Mouse (Mus musculus): ENCODE measurements around the gene Uba1. TPM values are rescaled to one million over a fixed set of nuclear protein-coding genes. Genes with fewer than 3 reads are reported as not detected.
"Not testable (repeated sequence)": the region's sequence is repeated elsewhere in the genome, so short reads cannot be mapped to it uniquely, and the experiment has no call there.

The Uba1 gene
- polyA plus RNA-seq, 1 experiment from 2014 or later: 169 TPM

- H3K9ac ChIP-seq (replicated peaks; ENCODE audit: low read depth, low read length): no peak overlapping the region
- H3K9me3 ChIP-seq (ENCODE audit: control insufficient read depth, low read depth, low read length): no peaks in the 10 kb centered on the region
- no peak overlapping the region for H3K27ac ChIP-seq (ENCODE audit: low read length)
- H3K27me3 ChIP-seq (ENCODE audit: control insufficient read depth, insufficient read depth, low read length): no peaks in the 10 kb centered on the region
- H3K4me2 ChIP-seq (replicated peaks; ENCODE audit: low read depth, low read length): no peak overlapping the region
- 83% methylated on average over 1 of the region's 1 CpGs for WGBS
- H3K4me3 ChIP-seq (ENCODE audit: low read depth, low read length): no peak overlapping the region
- H3K4me1 ChIP-seq (ENCODE audit: control insufficient read depth, insufficient read depth, low read length): no peaks in the 10 kb centered on the region; the same call in 1 of the 2 replicates
- peaks cover 12% of the 10 kb centered on the region; the same call in 1 of the 2 replicates for H3K36me3 ChIP-seq (ENCODE audit: control insufficient read depth, insufficient read depth, low read length)
- no peak for ATAC-seq (ENCODE audit: insufficient number of reproducible peaks, insufficient read depth, low FRiP score, low read depth)
Observed at GRCm38 (mm10) chrX:20692616-20693015, 34.5 kb downstream of the Uba1 start.

- peaks cover 12% of the 10 kb centered on the region; the same call in 1 of the 2 replicates for H3K36me3 ChIP-seq (ENCODE audit: control insufficient read depth, insufficient read depth, low read length)
- H3K27me3 ChIP-seq (ENCODE audit: control insufficient read depth, insufficient read depth, low read length): no peaks in the 10 kb centered on the region
- no peak overlapping the region for H3K4me2 ChIP-seq (replicated peaks; ENCODE audit: low read depth, low read length)
- H3K27ac ChIP-seq (ENCODE audit: low read length): no peak overlapping the region
- 84% methylated on average over 4 of the region's 4 CpGs for WGBS
- no peak for ATAC-seq (ENCODE audit: insufficient number of reproducible peaks, insufficient read depth, low FRiP score, low read depth)
- H3K4me3 ChIP-seq (ENCODE audit: low read depth, low read length): no peak overlapping the region
- no peaks in the 10 kb centered on the region for H3K4me1 ChIP-seq (ENCODE audit: control insufficient read depth, insufficient read depth, low read length)
- no peaks in the 10 kb centered on the region for H3K9me3 ChIP-seq (ENCODE audit: control insufficient read depth, low read depth, low read length)
- H3K9ac ChIP-seq (replicated peaks; ENCODE audit: low read depth, low read length): no peak overlapping the region
Observed at GRCm38 (mm10) chrX:20695842-20696241, 37.7 kb downstream of the Uba1 start.

GRCm38 (mm10) chrX:20703741-20704290, 45.7 kb downstream of the Uba1 start, which contains the start of gene Usp11:
Gene Usp11, plus strand, starts transcription at chrX:20703906.
- Histone ChIP-seq H3K27me3 (ENCODE audit: control insufficient read depth, insufficient read depth, low read length) (no peaks in the 10 kb centered on the region), H3K9ac (replicated peaks; ENCODE audit: low read depth, low read length) (peak within 1 kb of the TSS; percentile 42; the same call in 1 of the 2 replicates), H3K36me3 (ENCODE audit: control insufficient read depth, insufficient read depth, low read length) (no peaks in the 10 kb centered on the region), H3K9me3 (ENCODE audit: control insufficient read depth, low read depth, low read length) (no peaks in the 10 kb centered on the region), H3K27ac (ENCODE audit: low read length) (peak within 1 kb of the TSS; percentile 93), H3K4me3 (ENCODE audit: low read depth, low read length) (peak within 1 kb of the TSS; percentile 51), H3K4me1 (ENCODE audit: control insufficient read depth, insufficient read depth, low read length) (no peaks in the 10 kb centered on the region), H3K4me2 (replicated peaks; ENCODE audit: low read depth, low read length) (peak within 1 kb of the TSS; percentile 32)
- ATAC-seq (ENCODE audit: insufficient number of reproducible peaks, insufficient read depth, low FRiP score, low read depth): peak; percentile 60; the same call in 1 of the 2 replicates
- 11% methylated on average over 32 of the region's 32 CpGs for WGBS

- Histone ChIP-seq H3K9me3 (ENCODE audit: control insufficient read depth, low read depth, low read length) (no peaks in the 10 kb centered on the region), H3K27ac (ENCODE audit: low read length) (peak overlapping the region; percentile 93), H3K4me2 (replicated peaks; ENCODE audit: low read depth, low read length) (peak overlapping the region; percentile 32), H3K27me3 (ENCODE audit: control insufficient read depth, insufficient read depth, low read length) (no peaks in the 10 kb centered on the region), H3K4me3 (ENCODE audit: low read depth, low read length) (peak overlapping the region; percentile 51), H3K36me3 (ENCODE audit: control insufficient read depth, insufficient read depth, low read length) (no peaks in the 10 kb centered on the region), H3K4me1 (ENCODE audit: control insufficient read depth, insufficient read depth, low read length) (no peaks in the 10 kb centered on the region), H3K9ac (replicated peaks; ENCODE audit: low read depth, low read length) (peak overlapping the region; percentile 42; the same call in 1 of the 2 replicates)
- WGBS: 14% methylated on average over 32 of the region's 32 CpGs
- peak; percentile 98 for ATAC-seq (ENCODE audit: insufficient number of reproducible peaks, insufficient read depth, low FRiP score, low read depth)
Observed at GRCm38 (mm10) chrX:20704295-20705082, 46.4 kb downstream of the Uba1 start.

- 29% methylated on average over 3 of the region's 3 CpGs for WGBS
- Histone ChIP-seq H3K4me1 (ENCODE audit: control insufficient read depth, insufficient read depth, low read length) (no peaks in the 10 kb centered on the region), H3K27ac (ENCODE audit: low read length) (no peak overlapping the region; the same call in 1 of the 2 replicates), H3K27me3 (ENCODE audit: control insufficient read depth, insufficient read depth, low read length) (no peaks in the 10 kb centered on the region), H3K9ac (replicated peaks; ENCODE audit: low read depth, low read length) (no peak overlapping the region), H3K9me3 (ENCODE audit: control insufficient read depth, low read depth, low read length) (no peaks in the 10 kb centered on the region), H3K4me2 (replicated peaks; ENCODE audit: low read depth, low read length) (peak overlapping the region; percentile 27; the same call in 1 of the 2 replicates), H3K36me3 (ENCODE audit: control insufficient read depth, insufficient read depth, low read length) (no peaks in the 10 kb centered on the region), H3K4me3 (ENCODE audit: low read depth, low read length) (peak overlapping the region; percentile 51)
- ATAC-seq (ENCODE audit: insufficient number of reproducible peaks, insufficient read depth, low FRiP score, low read depth): no peak
Observed at GRCm38 (mm10) chrX:20705083-20705402, 46.9 kb downstream of the Uba1 start.

- Histone ChIP-seq H3K4me2 (replicated peaks; ENCODE audit: low read depth, low read length) (no peak overlapping the region), H3K9ac (replicated peaks; ENCODE audit: low read depth, low read length) (no peak overlapping the region), H3K27me3 (ENCODE audit: control insufficient read depth, insufficient read depth, low read length) (no peaks in the 10 kb centered on the region), H3K4me3 (ENCODE audit: low read depth, low read length) (no peak overlapping the region), H3K36me3 (ENCODE audit: control insufficient read depth, insufficient read depth, low read length) (no peaks in the 10 kb centered on the region), H3K4me1 (ENCODE audit: control insufficient read depth, insufficient read depth, low read length) (no peaks in the 10 kb centered on the region), H3K9me3 (ENCODE audit: control insufficient read depth, low read depth, low read length) (no peaks in the 10 kb centered on the region), H3K27ac (ENCODE audit: low read length) (no peak overlapping the region)
- ATAC-seq (ENCODE audit: insufficient number of reproducible peaks, insufficient read depth, low FRiP score, low read depth): no peak
- 73% methylated on average over 5 of the region's 5 CpGs for WGBS
Observed at GRCm38 (mm10) chrX:20728681-20729080, 70.6 kb downstream of the Uba1 start.

GRCm38 (mm10) chrX:20730048-20730447, 71.9 kb downstream of the Uba1 start:
- H3K4me2 ChIP-seq (replicated peaks; ENCODE audit: low read depth, low read length): not testable (repeated sequence)
- WGBS: 45% methylated on average over 10 of the region's 10 CpGs

More at GRCm38 (mm10) chrX:20730048-20730447, 71.9 kb downstream of the Uba1 start:
- ATAC-seq (ENCODE audit: insufficient number of reproducible peaks, insufficient read depth, low FRiP score, low read depth); H3K27ac ChIP-seq (ENCODE audit: low read length); H3K9ac ChIP-seq (replicated peaks; ENCODE audit: low read depth, low read length); H3K36me3 ChIP-seq (ENCODE audit: control insufficient read depth, insufficient read depth, low read length); H3K4me3 ChIP-seq (ENCODE audit: low read depth, low read length); H3K27me3 ChIP-seq (ENCODE audit: control insufficient read depth, insufficient read depth, low read length); H3K9me3 ChIP-seq (ENCODE audit: control insufficient read depth, low read depth, low read length); H3K4me1 ChIP-seq (ENCODE audit: control insufficient read depth, insufficient read depth, low read length): not testable (repeated sequence)
